Comparison of ENCODE assay signal across 18 mouse cellular contexts in the genomic region with DNA sequence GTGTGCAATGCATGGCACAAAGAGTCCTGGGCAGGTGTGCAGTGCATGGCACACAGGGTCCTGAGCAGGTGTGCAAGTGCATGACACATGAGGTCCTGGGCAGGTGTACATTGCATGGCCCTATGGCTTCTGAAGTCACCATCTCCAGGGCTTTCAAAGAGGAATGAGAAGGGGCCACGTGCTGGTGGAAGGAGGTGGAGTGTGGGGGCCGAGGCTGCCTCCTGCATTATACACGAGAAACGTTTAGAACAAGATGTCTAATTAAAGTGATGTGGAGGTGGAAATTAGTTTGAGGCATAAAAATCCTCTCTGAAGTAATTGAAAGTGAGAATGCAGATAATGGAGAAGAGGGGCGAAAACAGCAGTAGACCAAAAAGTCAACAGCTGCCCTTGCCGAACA.
A peak's percentile ranks its signal among the peaks of the same experiment; 100 is the strongest.
DNase-seq lines count a peak whose midpoint lies in the region; ATAC-seq and TF ChIP-seq lines count a peak whose summit lies in the region.
"Had no signal": no experiment of that assay in that cellular context is flagged by ENCODE, and none has a peak within 500 bp of the region (broad histone marks: within the 10 kb centered on the region; RNA-seq: fewer than 3 reads in every experiment).

No protein-coding gene starts in this region.

- 73% methylated on average over 5 of the region's 6 CpGs for WGBS in neural tube, embryonic 15.5 days

- peaks cover 81% of the 10 kb centered on the region for H3K36me3 ChIP-seq in megakaryocyte, embryonic 14.5 days (replicated peaks; ENCODE audit: low read length)
- no peaks in the 10 kb centered on the region for H3K36me3 ChIP-seq in neural tube, embryonic 15.5 days
- H3K36me3 ChIP-seq: hindbrain, embryonic 12.5 days had no signal

- H3K4me1 ChIP-seq in megakaryocyte, embryonic 14.5 days = peaks cover 76% of the 10 kb centered on the region
- peaks cover 37% of the 10 kb centered on the region for H3K4me1 ChIP-seq in bone marrow macrophage, adult 2 months (ENCODE audit: control insufficient read depth, insufficient read depth, low read length)
- H3K4me1 ChIP-seq in neural tube, embryonic 15.5 days = no peaks in the 10 kb centered on the region
- H3K4me1 ChIP-seq: embryonic facial prominence, embryonic 15.5 days; forebrain, embryonic 10.5 days; hindbrain, embryonic 12.5 days; lung, embryonic 15.5 days had no signal

- no peaks in the 10 kb centered on the region for H3K27me3 ChIP-seq in megakaryocyte, embryonic 14.5 days (replicated peaks)
- no peaks in the 10 kb centered on the region for H3K27me3 ChIP-seq in neural tube, embryonic 15.5 days (replicated peaks)
- H3K27me3 ChIP-seq: embryonic facial prominence, embryonic 15.5 days; hindbrain, embryonic 12.5 days; lung, embryonic 15.5 days had no signal

- no peak for TF ChIP-seq POLR2A in bone marrow macrophage, adult 2 months (IDR thresholded peaks at IDR 0.05; ENCODE audit: borderline replicate concordance, low read depth, low read length)

- no peak overlapping the region for H3K4me2 ChIP-seq in neural tube, embryonic 15.5 days
- H3K4me2 ChIP-seq: embryonic facial prominence, embryonic 15.5 days; hindbrain, embryonic 12.5 days; lung, embryonic 15.5 days had no signal

- H3K27ac ChIP-seq in bone marrow macrophage, adult 2 months (ENCODE audit: insufficient read depth, low read depth, low read length) = peak overlapping the region; percentile 10; the same call in 1 of the 2 replicates
- no peak overlapping the region for H3K27ac ChIP-seq in neural tube, embryonic 15.5 days (replicated peaks)
- H3K27ac ChIP-seq: embryonic facial prominence, embryonic 15.5 days; forebrain, embryonic 10.5 days; hindbrain, embryonic 12.5 days; lung, embryonic 15.5 days; stomach, postnatal 0 days had no signal

- H3K9me3 ChIP-seq in megakaryocyte, embryonic 14.5 days = no peaks in the 10 kb centered on the region
- H3K9me3 ChIP-seq in neural tube, embryonic 15.5 days (replicated peaks) = no peaks in the 10 kb centered on the region
- H3K9me3 ChIP-seq: embryonic facial prominence, embryonic 15.5 days; forebrain, embryonic 10.5 days; hindbrain, embryonic 12.5 days; lung, embryonic 15.5 days had no signal

- DNase-seq in frontal cortex, adult 2 months (ENCODE audit: extremely low spot score in 1 of 2, low spot score in 1 of 2) = peak; percentile 44 to 59
- DNase-seq in frontal cortex, postnatal 10 days (ENCODE audit: low spot score in 2 of 2) = no peak
- peak; percentile 47 for DNase-seq in thymus, postnatal 0 days (ENCODE audit: low spot score)
- DNase-seq: cerebellum, postnatal 10 days; gastrocnemius, postnatal 25 days; heart, postnatal 10 days; kidney, adult 11 months; kidney, postnatal 10 days had no signal

- H3K4me3 ChIP-seq in megakaryocyte, embryonic 14.5 days (replicated peaks) = peak overlapping the region; percentile 82
- no peak overlapping the region for H3K4me3 ChIP-seq in bone marrow macrophage, adult 2 months (ENCODE audit: insufficient read depth, low read length)
- no peak overlapping the region for H3K4me3 ChIP-seq in neural tube, embryonic 15.5 days (replicated peaks)
- H3K4me3 ChIP-seq: embryonic facial prominence, embryonic 15.5 days; forebrain, embryonic 10.5 days; hindbrain, embryonic 12.5 days; lung, embryonic 15.5 days had no signal

- no peak for TF ChIP-seq CTCF in bone marrow macrophage, adult 2 months (IDR thresholded peaks at IDR 0.05; ENCODE audit: low read depth, low read length)

- ATAC-seq in megakaryocyte, adult 5-6 weeks (ENCODE audit: poor library complexity, severe bottlenecking) = no peak
- no peak for ATAC-seq in neural tube, embryonic 15.5 days (ENCODE audit: low FRiP score)
- ATAC-seq in inflammation-experienced regulatory T-cells, adult 6 months = no peak

- H3K9ac ChIP-seq in neural tube, embryonic 15.5 days (replicated peaks) = no peak overlapping the region
- H3K9ac ChIP-seq: embryonic facial prominence, embryonic 15.5 days; hindbrain, embryonic 12.5 days; lung, embryonic 15.5 days had no signal

Comparison
In these comparisons a context has a peak if more than half of its experiments do, and no peak if none do; other contexts are left out.
1. DNase-seq: peak in frontal cortex, adult 2 months (2 of 2) and thymus, postnatal 0 days (single experiment); none in frontal cortex, postnatal 10 days (0 of 2).